Mouse (Mus musculus): Measurements from ENCODE around the gene Vill. TPM values are rescaled to one million over a fixed set of nuclear protein-coding genes. Genes with fewer than 3 reads are reported as not detected.

The Vill gene
- polyA plus RNA-seq, 1 experiment = 7.9 TPM

- no peak for DNase-seq
- whole genome bisulfite sequencing = 65% methylated on average over 1 of the region's 1 CpGs
- Histone ChIP-seq H3K36me3 (ENCODE audit: control insufficient read depth, insufficient read depth, low read length) (no peaks in the 10 kb centered on the region), H3K27ac (ENCODE audit: control insufficient read depth, insufficient read depth, low read length) (no peak overlapping the region), H3K4me1 (replicated peaks; ENCODE audit: control insufficient read depth, insufficient read depth, low read length) (peaks cover 9% of the 10 kb centered on the region; the same call in 1 of the 2 replicates), H3K4me3 (ENCODE audit: control insufficient read depth, insufficient read depth, low read length) (no peak overlapping the region), H3K27me3 (ENCODE audit: control insufficient read depth, insufficient read depth, low read length) (peaks cover 8% of the 10 kb centered on the region; the same call in 1 of the 2 replicates)
- no peak for TF ChIP-seq CTCF (IDR thresholded peaks at IDR 0.05; ENCODE audit: borderline replicate concordance, control insufficient read depth, extremely low read depth, insufficient read depth, low read length, poor library complexity)
- no peak for TF ChIP-seq POLR2A (IDR thresholded peaks at IDR 0.05; ENCODE audit: control insufficient read depth, extremely low read depth, insufficient read depth, low read length, poor library complexity)
Observed at GRCm38 (mm10) chr9:119086451-119086850, 33.9 kb downstream of the Vill start.

DNA sequence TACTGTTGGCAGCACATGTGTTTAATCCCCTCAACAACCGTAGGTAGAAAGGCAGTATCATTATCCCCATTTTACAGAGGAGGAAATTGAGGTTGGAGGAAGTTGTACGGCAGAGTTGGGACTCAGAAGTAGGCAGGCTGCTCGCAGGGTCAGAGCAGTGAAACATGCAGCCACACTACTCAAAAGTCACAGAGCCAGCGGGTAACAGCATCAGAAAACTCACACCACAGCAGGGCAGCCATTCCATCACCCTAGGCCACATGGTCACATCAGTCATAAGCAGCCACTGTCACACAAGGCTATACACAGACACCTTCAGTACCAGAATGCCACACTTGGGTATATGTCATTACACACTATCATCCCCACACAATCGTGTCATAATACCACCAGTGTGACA lies 34.7 kb downstream of the Vill start:
- no peak overlapping the region for H3K27ac ChIP-seq (ENCODE audit: control insufficient read depth, insufficient read depth, low read length)
- WGBS = 74% methylated on average over 5 of the region's 5 CpGs
- DNase-seq = no peak
- TF ChIP-seq POLR2A (IDR thresholded peaks at IDR 0.05; ENCODE audit: control insufficient read depth, extremely low read depth, insufficient read depth, low read length, poor library complexity) = no peak
- TF ChIP-seq CTCF (IDR thresholded peaks at IDR 0.05; ENCODE audit: borderline replicate concordance, control insufficient read depth, extremely low read depth, insufficient read depth, low read length, poor library complexity) = no peak
- peaks cover 8% of the 10 kb centered on the region; the same call in 1 of the 2 replicates for H3K27me3 ChIP-seq (ENCODE audit: control insufficient read depth, insufficient read depth, low read length)
- no peak overlapping the region for H3K4me3 ChIP-seq (ENCODE audit: control insufficient read depth, insufficient read depth, low read length)
- H3K4me1 ChIP-seq (replicated peaks; ENCODE audit: control insufficient read depth, insufficient read depth, low read length) = peaks cover 9% of the 10 kb centered on the region; the same call in 1 of the 2 replicates
- H3K36me3 ChIP-seq (ENCODE audit: control insufficient read depth, insufficient read depth, low read length) = no peaks in the 10 kb centered on the region

- WGBS = 3% methylated on average over 24 of the region's 24 CpGs
- peaks cover 11% of the 10 kb centered on the region; the same call in 1 of the 2 replicates for H3K27me3 ChIP-seq (ENCODE audit: control insufficient read depth, insufficient read depth, low read length)
- peaks cover 9% of the 10 kb centered on the region; the same call in 1 of the 2 replicates for H3K4me1 ChIP-seq (replicated peaks; ENCODE audit: control insufficient read depth, insufficient read depth, low read length)
Observed at GRCm38 (mm10) chr9:119088148-119088801, 35.7 kb downstream of the Vill start.

DNA sequence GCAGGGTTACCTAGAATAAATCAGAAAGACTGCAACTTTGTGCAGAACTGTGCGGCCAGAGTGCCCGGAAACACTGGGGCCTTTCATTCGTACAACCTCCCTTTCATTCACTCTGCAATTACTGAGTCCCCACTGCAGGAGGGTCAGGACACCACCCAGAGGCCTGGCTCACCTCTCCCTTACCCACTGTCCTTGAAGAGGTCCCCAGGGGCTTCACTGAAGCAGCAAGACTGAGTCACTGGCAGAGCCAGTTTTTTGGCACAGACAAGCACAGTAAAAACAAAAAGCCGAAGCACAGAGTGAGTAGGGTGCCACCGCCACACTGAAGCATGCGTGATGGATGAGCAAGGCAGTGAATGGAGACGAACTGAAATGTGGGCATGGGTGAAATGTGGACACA lies 36.9 kb downstream of the Vill start:
- Histone ChIP-seq H3K36me3 (ENCODE audit: control insufficient read depth, insufficient read depth, low read length) (no peaks in the 10 kb centered on the region), H3K4me1 (replicated peaks; ENCODE audit: control insufficient read depth, insufficient read depth, low read length) (peaks cover 9% of the 10 kb centered on the region; the same call in 1 of the 2 replicates), H3K27me3 (ENCODE audit: control insufficient read depth, insufficient read depth, low read length) (peaks cover 16% of the 10 kb centered on the region; the same call in 1 of the 2 replicates), H3K27ac (ENCODE audit: control insufficient read depth, insufficient read depth, low read length) (no peak overlapping the region), H3K4me3 (ENCODE audit: control insufficient read depth, insufficient read depth, low read length) (no peak overlapping the region)
- 88% methylated on average over 7 of the region's 7 CpGs for WGBS
- TF ChIP-seq CTCF (IDR thresholded peaks at IDR 0.05; ENCODE audit: borderline replicate concordance, control insufficient read depth, extremely low read depth, insufficient read depth, low read length, poor library complexity) (no peak), POLR2A (IDR thresholded peaks at IDR 0.05; ENCODE audit: control insufficient read depth, extremely low read depth, insufficient read depth, low read length, poor library complexity) (no peak)
- DNase-seq = no peak

More at GRCm38 (mm10) chr9:119088148-119088801, 35.7 kb downstream of the Vill start:
- Histone ChIP-seq H3K4me3 (ENCODE audit: control insufficient read depth, insufficient read depth, low read length) (no peak overlapping the region), H3K27ac (ENCODE audit: control insufficient read depth, insufficient read depth, low read length) (no peak overlapping the region), H3K36me3 (ENCODE audit: control insufficient read depth, insufficient read depth, low read length) (no peaks in the 10 kb centered on the region)
- peak; percentile 61 for DNase-seq
- TF ChIP-seq POLR2A (IDR thresholded peaks at IDR 0.05; ENCODE audit: control insufficient read depth, extremely low read depth, insufficient read depth, low read length, poor library complexity) = no peak
- TF ChIP-seq CTCF (IDR thresholded peaks at IDR 0.05; ENCODE audit: borderline replicate concordance, control insufficient read depth, extremely low read depth, insufficient read depth, low read length, poor library complexity) = no peak

- WGBS = 96% methylated on average over 5 of the region's 5 CpGs
- TF ChIP-seq POLR2A (IDR thresholded peaks at IDR 0.05; ENCODE audit: control insufficient read depth, extremely low read depth, insufficient read depth, low read length, poor library complexity) = no peak
- no peak for TF ChIP-seq CTCF (IDR thresholded peaks at IDR 0.05; ENCODE audit: borderline replicate concordance, control insufficient read depth, extremely low read depth, insufficient read depth, low read length, poor library complexity)
- H3K4me3 ChIP-seq (ENCODE audit: control insufficient read depth, insufficient read depth, low read length) = no peak overlapping the region
- no peak overlapping the region for H3K27ac ChIP-seq (ENCODE audit: control insufficient read depth, insufficient read depth, low read length)
- H3K4me1 ChIP-seq (replicated peaks; ENCODE audit: control insufficient read depth, insufficient read depth, low read length) = peaks cover 9% of the 10 kb centered on the region; the same call in 1 of the 2 replicates
- H3K36me3 ChIP-seq (ENCODE audit: control insufficient read depth, insufficient read depth, low read length) = no peaks in the 10 kb centered on the region
- H3K27me3 ChIP-seq (ENCODE audit: control insufficient read depth, insufficient read depth, low read length) = peaks cover 16% of the 10 kb centered on the region; the same call in 1 of the 2 replicates
- no peak for DNase-seq
Observed at GRCm38 (mm10) chr9:119090462-119090861, 37.9 kb downstream of the Vill start.

DNA sequence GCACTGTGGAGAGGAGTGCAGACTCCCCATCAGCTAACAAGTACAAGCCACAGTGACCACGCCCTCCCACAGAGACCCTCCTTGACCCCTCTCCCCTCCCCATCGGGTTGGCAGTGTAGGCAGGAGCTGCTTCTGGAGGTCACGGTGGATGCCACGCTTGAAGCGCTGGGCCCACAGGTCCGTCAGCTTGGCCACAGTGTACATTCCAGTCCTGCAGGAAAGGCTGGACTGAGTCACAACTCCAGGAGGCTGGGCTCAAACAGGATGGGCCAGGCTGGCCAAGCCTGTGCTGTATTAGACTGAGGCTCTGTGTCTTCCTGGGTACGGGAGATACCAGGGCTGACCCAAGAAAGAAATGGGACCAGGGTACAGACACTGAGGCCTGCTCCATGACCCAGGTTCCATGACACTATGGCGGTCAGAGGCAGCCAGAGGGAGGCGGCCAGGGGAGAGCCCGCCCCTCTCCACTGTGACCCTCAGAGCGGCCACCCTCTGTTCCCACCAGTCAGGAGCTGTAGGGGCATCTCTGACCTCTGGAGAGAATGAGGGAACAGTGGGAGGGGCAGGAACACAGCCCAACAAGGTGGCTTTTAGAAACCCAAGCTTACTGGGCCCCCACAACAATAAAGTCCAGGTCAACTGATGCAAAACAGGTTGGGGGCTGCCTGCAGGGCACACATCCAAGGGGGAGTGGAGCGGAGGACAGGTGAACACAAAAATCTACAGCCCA lies 39.2 kb downstream of the Vill start:
- Histone ChIP-seq H3K36me3 (ENCODE audit: control insufficient read depth, insufficient read depth, low read length) (no peaks in the 10 kb centered on the region), H3K27me3 (ENCODE audit: control insufficient read depth, insufficient read depth, low read length) (peaks cover 16% of the 10 kb centered on the region; the same call in 1 of the 2 replicates), H3K27ac (ENCODE audit: control insufficient read depth, insufficient read depth, low read length) (no peak overlapping the region), H3K4me3 (ENCODE audit: control insufficient read depth, insufficient read depth, low read length) (no peak overlapping the region), H3K4me1 (replicated peaks; ENCODE audit: control insufficient read depth, insufficient read depth, low read length) (peaks cover 9% of the 10 kb centered on the region; the same call in 1 of the 2 replicates)
- no peak for DNase-seq
- TF ChIP-seq POLR2A (IDR thresholded peaks at IDR 0.05; ENCODE audit: control insufficient read depth, extremely low read depth, insufficient read depth, low read length, poor library complexity) (no peak), CTCF (IDR thresholded peaks at IDR 0.05; ENCODE audit: borderline replicate concordance, control insufficient read depth, extremely low read depth, insufficient read depth, low read length, poor library complexity) (no peak)
- WGBS = 90% methylated on average over 12 of the region's 12 CpGs

Measured in thymus, adult 2 months (tissue).